Mouse (Mus musculus) cerebellum, adult 2 months (tissue): ENCODE results near the gene Fam160b1.

Experiments
- CTCF ChIP-seq: fragments of 200-500 bp; IDR thresholded peaks from 2 replicates; pipeline ENCODE4 v1.5.1; 2011; ENCODE audit warnings: low read depth, mild to moderate bottlenecking, control low read depth, low read length, moderate library complexity, borderline replicate concordance; ENCODE audit not compliant: insufficient read depth
- POLR2A ChIP-seq: fragments of 200-500 bp; IDR thresholded peaks from 2 replicates; pipeline ENCODE4 v1.6.1; 2011; ENCODE audit warnings: low read length, control low read depth, borderline replicate concordance; ENCODE audit not compliant: insufficient read depth

- TF ChIP-seq CTCF (no peak), POLR2A (no peak)
Observed at GRCm38 (mm10) chr19:57320656-57321382, 39.7 kb upstream of the Fam160b1 start.
